Mouse (Mus musculus) liver, embryonic 16.5 days (tissue): ENCODE results near the gene Krtcap2. TPM values are rescaled to one million over a fixed set of nuclear protein-coding genes. Genes with fewer than 3 reads are reported as not detected.
A peak's percentile ranks its signal among the peaks of the same experiment; 100 is the strongest.

Source experiments
- ATAC-seq: fragments of 200-750 bp; cut with Nextera tagmentation; 2 replicates; pipeline ENCODE4 v1.8.0; 2017; ENCODE audit warnings: low read depth, mild to moderate bottlenecking, moderate number of reproducible peaks, moderate library complexity
- H3K27ac ChIP-seq: fragments of 300-500 bp; sonication (generic); 2 replicates; pipeline ENCODE4 v1.5.1; 2014; ENCODE audit warnings: mild to moderate bottlenecking, low read length
- H3K27me3 ChIP-seq: fragments of 300-500 bp; sonication (generic); 2 replicates; pipeline ENCODE4 v1.6.1; 2014; ENCODE audit warnings: low read depth, low read length, mixed read lengths; ENCODE audit not compliant: control insufficient read depth, insufficient read depth
- H3K36me3 ChIP-seq: fragments of 300-500 bp; sonication (generic); 2 replicates; pipeline ENCODE4 v1.6.1; 2014; ENCODE audit warnings: mild to moderate bottlenecking; ENCODE audit not compliant: control insufficient read depth, insufficient read depth
- H3K4me1 ChIP-seq: fragments of 300-500 bp; sonication (generic); 2 replicates; pipeline ENCODE4 v1.6.1; 2014; ENCODE audit warnings: low read depth, low read length, mixed read lengths; ENCODE audit not compliant: control insufficient read depth
- H3K4me2 ChIP-seq: fragments of 300-500 bp; sonication (generic); 2 replicates; pipeline ENCODE4 v1.6.1; 2014; ENCODE audit warnings: low read depth, low read length, mixed read lengths
- H3K4me3 ChIP-seq: fragments of 300-500 bp; sonication (generic); 2 replicates; pipeline ENCODE4 v1.5.1; 2014; ENCODE audit warnings: low read depth, mild to moderate bottlenecking, low read length
- H3K9ac ChIP-seq: fragments of 300-500 bp; sonication (generic); 2 replicates; pipeline ENCODE4 v1.6.1; 2014; ENCODE audit warnings: low read depth, low read length
- H3K9me3 ChIP-seq: fragments of 300-500 bp; sonication (generic); replicated peaks from 2 replicates; pipeline ENCODE4 v1.6.1; 2016; ENCODE audit warnings: low read length; ENCODE audit not compliant: control insufficient read depth
- WGBS: fragments of 180-500 bp; shearing (Covaris S2); extraction: QIAGEN DNeasy Blood & Tissue Kit; methylation state at CpG from one replicate; pipeline ENCODE4 v1.1.7; 2014; ENCODE audit not compliant: insufficient replicate concordance; 5-methylcytosine and 5-hydroxymethylcytosine counted together
- polyA plus RNA-seq: library from polyadenylated mRNA; unstranded; fragments of >200 nt; fragmentation: Nextera tagmentation; extraction: Ambion mirVana; gene quantifications from 2 replicates; pipeline ENCODE4 v1.2.1, GENCODE M21; 2015

The Krtcap2 gene
- polyA plus RNA-seq, 1 experiment from 2014 or later: 129 TPM

DNA sequence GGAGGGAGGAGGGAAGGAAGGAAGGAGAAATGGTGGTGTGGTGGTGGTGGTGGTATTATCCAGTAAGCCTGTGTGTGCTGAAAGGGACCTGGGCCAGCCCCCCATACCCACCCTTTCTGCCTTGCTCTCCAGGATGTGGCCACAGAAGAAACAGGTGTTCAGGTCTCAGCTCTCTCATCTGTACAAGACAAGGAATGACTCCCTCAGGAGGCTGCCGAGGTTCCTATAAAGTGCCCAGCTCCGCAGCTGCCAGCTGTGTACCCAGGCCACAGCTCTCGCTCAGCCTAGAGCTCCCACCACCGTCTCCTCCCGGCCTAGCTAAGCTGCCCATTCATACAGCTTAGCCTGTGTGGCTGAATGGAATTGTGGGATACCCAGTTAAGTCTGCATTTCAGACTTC is 46.5 kb downstream of the Krtcap2 start:
- Histone ChIP-seq H3K27me3 (no peaks in the 10 kb centered on the region), H3K9ac (no peak overlapping the region), H3K27ac (no peak overlapping the region), H3K9me3 (no peaks in the 10 kb centered on the region), H3K4me3 (no peak overlapping the region), H3K4me1 (no peaks in the 10 kb centered on the region; the same call in 1 of the 2 replicates), H3K4me2 (no peak overlapping the region), H3K36me3 (no peaks in the 10 kb centered on the region)
- ATAC-seq: no peak
- WGBS: 59% methylated on average over 5 of the region's 5 CpGs

DNA sequence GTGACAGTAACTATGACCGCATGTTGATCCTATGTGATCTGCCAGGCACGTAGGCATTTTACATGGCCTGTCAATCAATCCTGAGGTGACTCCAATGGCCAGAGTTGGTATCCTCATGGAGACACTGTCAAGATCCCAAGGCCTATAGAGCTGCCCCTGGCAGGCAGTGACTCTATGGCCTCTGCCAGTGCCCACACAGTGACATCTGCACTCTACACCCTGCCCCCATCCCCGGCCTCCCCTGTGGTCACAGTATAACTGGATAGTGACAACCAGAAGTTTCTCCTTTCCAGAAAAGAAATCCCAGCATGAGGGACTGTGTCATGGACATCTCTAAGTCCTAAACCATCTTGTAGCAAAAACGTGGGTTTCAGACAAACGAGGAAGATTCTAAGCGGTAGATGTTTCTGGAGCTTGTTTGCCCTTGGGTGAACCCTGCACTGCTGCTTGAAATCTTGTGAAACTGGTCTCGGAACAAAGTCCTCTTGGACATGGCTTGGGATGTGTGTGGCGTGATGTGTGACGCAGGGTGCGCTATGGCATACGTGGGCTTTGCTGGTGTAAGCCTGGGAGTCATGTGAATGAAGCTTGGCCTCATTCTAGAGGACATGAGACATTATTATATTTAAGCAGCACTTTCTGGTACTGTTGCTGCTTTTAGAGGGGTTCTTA is 47.6 kb downstream of the Krtcap2 start:
- WGBS: 60% methylated on average over 11 of the region's 11 CpGs
- ATAC-seq: peak; percentile 89
- peak overlapping the region; percentile 73 for H3K27ac ChIP-seq
- no peak overlapping the region for H3K9ac ChIP-seq
- no peak overlapping the region for H3K4me2 ChIP-seq
- no peaks in the 10 kb centered on the region for H3K27me3 ChIP-seq
- no peaks in the 10 kb centered on the region; the same call in 1 of the 2 replicates for H3K4me1 ChIP-seq
- H3K4me3 ChIP-seq: no peak overlapping the region
- H3K9me3 ChIP-seq: no peaks in the 10 kb centered on the region
- no peaks in the 10 kb centered on the region for H3K36me3 ChIP-seq

GRCm38 (mm10) chr3:89294195-89294594 is 48.4 kb downstream of the Krtcap2 start:
- Histone ChIP-seq H3K9me3 (no peaks in the 10 kb centered on the region), H3K4me3 (no peak overlapping the region), H3K9ac (no peak overlapping the region), H3K36me3 (no peaks in the 10 kb centered on the region), H3K27me3 (no peaks in the 10 kb centered on the region), H3K4me1 (no peaks in the 10 kb centered on the region; the same call in 1 of the 2 replicates), H3K27ac (peak overlapping the region; percentile 73), H3K4me2 (no peak overlapping the region)
- ATAC-seq: peak; percentile 35
- WGBS: 50% methylated on average over 5 of the region's 5 CpGs

- H3K9me3 ChIP-seq: no peaks in the 10 kb centered on the region
- H3K4me3 ChIP-seq: no peak overlapping the region
- no peak overlapping the region for H3K27ac ChIP-seq
- H3K9ac ChIP-seq: no peak overlapping the region
- ATAC-seq: no peak
- H3K36me3 ChIP-seq: no peaks in the 10 kb centered on the region
- no peaks in the 10 kb centered on the region; the same call in 1 of the 2 replicates for H3K4me1 ChIP-seq
- no peak overlapping the region for H3K4me2 ChIP-seq
- 50% methylated on average over 8 of the region's 8 CpGs for WGBS
- H3K27me3 ChIP-seq: no peaks in the 10 kb centered on the region
Observed at GRCm38 (mm10) chr3:89295685-89296230, 50.0 kb downstream of the Krtcap2 start.

GRCm38 (mm10) chr3:89296761-89297396 is 51.1 kb downstream of the Krtcap2 start:
- WGBS: 57% methylated on average over 11 of the region's 11 CpGs
- Histone ChIP-seq H3K4me2 (no peak overlapping the region), H3K9ac (no peak overlapping the region), H3K4me1 (no peaks in the 10 kb centered on the region; the same call in 1 of the 2 replicates), H3K27me3 (no peaks in the 10 kb centered on the region), H3K4me3 (no peak overlapping the region), H3K36me3 (no peaks in the 10 kb centered on the region), H3K27ac (no peak overlapping the region), H3K9me3 (no peaks in the 10 kb centered on the region)
- no peak for ATAC-seq

GRCm38 (mm10) chr3:89298908-89299307 is 53.1 kb downstream of the Krtcap2 start:
- no peak overlapping the region for H3K27ac ChIP-seq
- no peaks in the 10 kb centered on the region; the same call in 1 of the 2 replicates for H3K4me1 ChIP-seq
- ATAC-seq: no peak
- H3K36me3 ChIP-seq: no peaks in the 10 kb centered on the region
- no peaks in the 10 kb centered on the region for H3K27me3 ChIP-seq
- no peak overlapping the region for H3K4me3 ChIP-seq
- 69% methylated on average over 6 of the region's 6 CpGs for WGBS
- H3K9ac ChIP-seq: no peak overlapping the region
- H3K4me2 ChIP-seq: no peak overlapping the region
- no peaks in the 10 kb centered on the region for H3K9me3 ChIP-seq

DNA sequence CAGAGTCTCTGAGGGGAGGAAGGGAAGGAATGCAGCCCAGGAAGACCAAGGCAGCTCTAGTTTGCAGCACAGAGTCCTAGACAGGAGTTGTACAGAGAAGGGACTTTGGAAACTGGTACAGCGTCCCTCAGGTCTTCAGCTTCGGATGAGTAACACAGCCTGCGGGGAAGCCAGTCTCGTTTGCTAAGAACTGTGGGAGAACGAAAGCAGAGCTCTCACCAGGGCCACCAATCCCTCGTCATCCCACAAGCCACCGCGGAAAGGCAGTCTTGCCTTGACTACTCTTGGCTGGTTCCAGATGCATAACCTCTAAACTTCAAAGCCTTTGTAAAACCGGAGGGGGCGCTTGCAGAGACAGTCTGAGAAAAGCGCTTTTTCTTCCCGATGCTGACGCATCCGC is 53.7 kb downstream of the Krtcap2 start:
- ATAC-seq: no peak
- Histone ChIP-seq H3K4me3 (peak overlapping the region; percentile 19; the same call in 1 of the 2 replicates), H3K4me1 (no peaks in the 10 kb centered on the region), H3K27ac (no peak overlapping the region), H3K9me3 (no peaks in the 10 kb centered on the region), H3K36me3 (no peaks in the 10 kb centered on the region), H3K4me2 (peak overlapping the region; percentile 43), H3K27me3 (no peaks in the 10 kb centered on the region), H3K9ac (no peak overlapping the region; the same call in 1 of the 2 replicates)
- 4% methylated on average over 14 of the region's 14 CpGs for WGBS
